In the genomic region with DNA sequence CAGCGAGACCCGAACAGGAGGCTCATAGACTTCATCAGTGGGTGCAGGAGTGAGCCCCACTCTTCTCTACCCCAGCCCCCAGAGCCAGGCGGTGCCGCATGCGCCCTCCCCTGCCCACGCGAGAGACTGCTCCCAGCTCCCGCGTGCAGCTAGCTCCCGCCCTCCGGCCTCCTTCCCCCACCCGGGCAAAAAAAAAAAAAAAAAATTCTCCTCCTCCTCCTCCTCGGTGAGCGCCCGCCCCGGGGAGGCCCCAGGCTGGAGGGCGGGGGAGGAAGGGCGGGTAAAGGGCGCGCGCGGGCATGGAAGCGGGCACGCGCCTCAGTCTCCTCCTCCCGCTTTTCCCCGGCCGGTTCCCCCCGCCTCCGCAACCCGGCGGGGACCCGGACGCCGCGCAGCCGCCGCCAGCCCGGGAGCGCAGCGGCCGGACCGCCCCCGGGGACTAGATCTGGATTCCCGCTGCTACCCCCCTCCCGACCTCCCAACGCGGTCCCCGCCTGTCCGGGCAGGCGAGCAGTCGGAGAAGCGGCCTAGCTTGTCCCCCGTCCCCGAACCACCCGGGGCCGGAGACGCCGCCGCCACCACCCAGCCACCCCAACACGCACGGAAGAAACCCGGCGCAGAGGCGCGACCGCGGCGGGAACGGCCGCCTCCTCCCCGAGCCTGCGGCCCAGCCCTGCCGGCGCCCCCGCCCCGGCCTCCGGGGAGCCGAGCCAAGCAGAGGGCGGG, we compare ENCODE assay signal across 8 mouse cellular contexts. TPM values are rescaled to one million over a fixed set of nuclear protein-coding genes. Genes with fewer than 3 reads are reported as not detected.
DNase-seq lines count a peak whose midpoint lies in the region; ATAC-seq and TF ChIP-seq lines count a peak whose summit lies in the region.

No protein-coding gene starts in this region.

- no peak for TF ChIP-seq POLR2A in cortical plate, adult 2 months (IDR thresholded peaks at IDR 0.05; ENCODE audit: extremely low read depth, insufficient read depth, low read length)

- intact Hi-C loops in left cerebral cortex, postnatal 25 days (cut with DNase I) = loop anchor here (1.0 to 2.0 kb wide), 2 partner anchors 20 to 91 kb away; a partner anchor contains a TSS

- no peak for TF ChIP-seq CTCF in cortical plate, adult 2 months (IDR thresholded peaks at IDR 0.05; ENCODE audit: extremely low read depth, insufficient read depth, low read length)

- ATAC-seq in megakaryocyte-erythroid progenitor cell, adult 5-6 weeks (replicated peaks; ENCODE audit: low FRiP score, low TSS enrichment, poor library complexity, severe bottlenecking) = peak; percentile 47

- peak overlapping the region; percentile 100 for H3K27ac ChIP-seq in cortical plate, adult 2 months (ENCODE audit: insufficient read depth, low read length)

- peak; percentile 84 for DNase-seq in adipocyte (ENCODE audit: low spot score)
- peak; percentile 88 for DNase-seq in gastrocnemius, postnatal 10 days
- peak; percentile 93 for DNase-seq in induced T-regulatory cell, adult 2 months (ENCODE audit: low read depth)
- DNase-seq in left cerebral cortex, postnatal 25 days (ENCODE audit: low spot score in 2 of 2) = peak; percentile 84 to 86
- DNase-seq in right cerebral cortex, postnatal 14 days = peak; percentile 86
- DNase-seq in urinary bladder, postnatal 14 days (ENCODE audit: low spot score) = peak; percentile 92

- H3K4me1 ChIP-seq in cortical plate, adult 2 months (ENCODE audit: control insufficient read depth, insufficient read depth, low read length) = 0 out of 2 replicates have a peak, but pooled peaks cover 1% of the 10 kb centered on the region

- peak overlapping the region; percentile 55 for H3K4me3 ChIP-seq in cortical plate, adult 2 months (ENCODE audit: insufficient read depth, low read length)

RNA-seq across cellular contexts. Expression of a gene that starts 2.8 kb away (rescaled TPM):
- 84.1 and 86.8 TPM in 2 replicates for polyA plus RNA-seq in cortical plate, adult 2 months (2012; rRNA removed)
- total RNA-seq in gastrocnemius, postnatal 10 days (2021) = 10 to 100 TPM; 56.0 to 64.8 TPM
- total RNA-seq in left cerebral cortex, postnatal 25 days (2021) = 100 to 1,000 TPM; 123 to 127 TPM
- total RNA-seq in megakaryocyte-erythroid progenitor cell, adult 5-6 weeks (2014; fragmentation: Nextera tagmentation) = 90.4 and 102 TPM in 2 replicates
- total RNA-seq in megakaryocyte-erythroid progenitor cell, adult 5-6 weeks (2017) = 162 and 180 TPM in 2 replicates

RNA-seq across cellular contexts. Expression of a gene that starts 20.3 kb away (rescaled TPM):
- 171 and 180 TPM in 2 replicates for polyA plus RNA-seq in cortical plate, adult 2 months (2012; rRNA removed)
- total RNA-seq in gastrocnemius, postnatal 10 days (2021) = 10 to 100 TPM; 20.8 to 25.5 TPM
- 100 to 1,000 TPM; 231 to 242 TPM for total RNA-seq in left cerebral cortex, postnatal 25 days (2021)
- 23.2 and 34.0 TPM in 2 replicates for total RNA-seq in megakaryocyte-erythroid progenitor cell, adult 5-6 weeks (2014; fragmentation: Nextera tagmentation)
- total RNA-seq in megakaryocyte-erythroid progenitor cell, adult 5-6 weeks (2017) = 18.3 and 21.5 TPM in 2 replicates

RNA-seq across cellular contexts. Expression of a gene that starts 32.0 kb away (rescaled TPM):
- 95.3 and 97.0 TPM in 2 replicates for polyA plus RNA-seq in cortical plate, adult 2 months (2012; rRNA removed)
- 10 to 100 TPM; 15.7 to 18.9 TPM for total RNA-seq in gastrocnemius, postnatal 10 days (2021)
- 10 to 100 TPM; 67.8 to 71.4 TPM for total RNA-seq in left cerebral cortex, postnatal 25 days (2021)
- total RNA-seq in megakaryocyte-erythroid progenitor cell, adult 5-6 weeks (2014; fragmentation: Nextera tagmentation) = 14.5 and 19.8 TPM in 2 replicates
- 10.0 and 27.4 TPM in 2 replicates for total RNA-seq in megakaryocyte-erythroid progenitor cell, adult 5-6 weeks (2017)

RNA-seq across cellular contexts. Expression of a gene that starts 48.2 kb away (rescaled TPM):
- polyA plus RNA-seq in cortical plate, adult 2 months (2012; rRNA removed) = 1.9 and 2.2 TPM in 2 replicates
- 10 to 100 TPM; 48.7 to 54.4 TPM for total RNA-seq in gastrocnemius, postnatal 10 days (2021)
- total RNA-seq in left cerebral cortex, postnatal 25 days (2021) = 1 to 10 TPM; 1.2 TPM
- 2.2 and 2.5 TPM in 2 replicates for total RNA-seq in megakaryocyte-erythroid progenitor cell, adult 5-6 weeks (2014; fragmentation: Nextera tagmentation)
- total RNA-seq in megakaryocyte-erythroid progenitor cell, adult 5-6 weeks (2017) = 0.84 and 1.3 TPM in 2 replicates

RNA-seq across cellular contexts. Expression of a gene that starts 49.3 kb away (rescaled TPM):
- 0.02 and 0.04 TPM in 2 replicates for polyA plus RNA-seq in cortical plate, adult 2 months (2012; rRNA removed)
- total RNA-seq in gastrocnemius, postnatal 10 days (2021) = 10 to 100 TPM in 1 of 2 experiments, 1 to 10 TPM in 1; 2.1 to 10.7 TPM
- total RNA-seq in left cerebral cortex, postnatal 25 days (2021) = under 1 TPM; 0.62 to 0.73 TPM
- total RNA-seq in megakaryocyte-erythroid progenitor cell, adult 5-6 weeks (2014; fragmentation: Nextera tagmentation) = 0.42 and 0.46 TPM in 2 replicates
- 0.27 and 6.8 TPM in 2 replicates for total RNA-seq in megakaryocyte-erythroid progenitor cell, adult 5-6 weeks (2017)

Comparison
In these comparisons a context has a peak if more than half of its experiments do, and no peak if none do; other contexts are left out.
1. Peak in every context shown above with its lines: DNase-seq, ATAC-seq, H3K4me3 ChIP-seq and H3K27ac ChIP-seq.
2. RNA of a gene that starts 20.3 kb away (total RNA-seq): 231 to 242 TPM in left cerebral cortex, postnatal 25 days; 18.3 to 34.0 TPM in megakaryocyte-erythroid progenitor cell, adult 5-6 weeks and 20.8 to 25.5 TPM in gastrocnemius, postnatal 10 days; every median in the first group is over 4 times any median in the second.